ENCODE assay signal across 12 mouse cellular contexts in genomic region chr4:130267069-130267468, GRCm38 (mm10). TPM values are rescaled to one million over a fixed set of nuclear protein-coding genes. Genes with fewer than 3 reads are reported as not detected.
DNase-seq lines count a peak whose midpoint lies in the region; ATAC-seq and TF ChIP-seq lines count a peak whose summit lies in the region.
"Had no signal": no experiment of that assay in that cellular context is flagged by ENCODE, and none has a peak within 500 bp of the region (broad histone marks: within the 10 kb centered on the region; RNA-seq: fewer than 3 reads in every experiment).

No protein-coding gene starts in this region.

- intact Hi-C loops in heart, adult 2 months (cut with DNase I) = no loop called here
- intact Hi-C loops in left cerebral cortex, adult 2 months (cut with DNase I) = no loop called here

- H3K36me3 ChIP-seq in midbrain, embryonic 13.5 days = peaks cover 30% of the 10 kb centered on the region
- no peaks in the 10 kb centered on the region for H3K36me3 ChIP-seq in midbrain, embryonic 16.5 days (ENCODE audit: control insufficient read depth, insufficient read depth, low read length)
- no peaks in the 10 kb centered on the region for H3K36me3 ChIP-seq in liver, embryonic 11.5 days (ENCODE audit: control insufficient read depth, insufficient read depth, low read length)
- no peaks in the 10 kb centered on the region for H3K36me3 ChIP-seq in stomach, embryonic 14.5 days (ENCODE audit: control insufficient read depth, insufficient read depth, low read length)
- H3K36me3 ChIP-seq in heart, adult 2 months (ENCODE audit: control insufficient read depth, insufficient read depth, low read length) = no peaks in the 10 kb centered on the region

- H3K27me3 ChIP-seq in midbrain, embryonic 13.5 days = no peaks in the 10 kb centered on the region
- H3K27me3 ChIP-seq in midbrain, embryonic 16.5 days (ENCODE audit: control insufficient read depth, insufficient read depth, low read depth, low read length) = no peaks in the 10 kb centered on the region
- peaks cover 28% of the 10 kb centered on the region for H3K27me3 ChIP-seq in liver, embryonic 11.5 days (replicated peaks; ENCODE audit: control insufficient read depth, insufficient read depth, low read length)
- H3K27me3 ChIP-seq in stomach, embryonic 14.5 days (ENCODE audit: control insufficient read depth, insufficient read depth, low read length) = no peaks in the 10 kb centered on the region
- no peaks in the 10 kb centered on the region; the same call in 1 of the 2 replicates for H3K27me3 ChIP-seq in heart, adult 2 months (ENCODE audit: control insufficient read depth, insufficient read depth, low read length)
- H3K27me3 ChIP-seq: midbrain, embryonic 15.5 days had no signal

- TF ChIP-seq POLR2A in heart, adult 2 months (IDR thresholded peaks at IDR 0.05; ENCODE audit: insufficient read depth, low read depth, low read length) = no peak

- H3K9ac ChIP-seq in midbrain, embryonic 13.5 days (replicated peaks) = 0 out of 2 replicates have a peak overlapping the region, but pooled peaks have one; percentile 7
- no peak overlapping the region for H3K9ac ChIP-seq in midbrain, embryonic 16.5 days (ENCODE audit: low read depth, low read length)
- H3K9ac ChIP-seq in liver, embryonic 11.5 days (ENCODE audit: low read depth, low read length) = no peak overlapping the region
- H3K9ac ChIP-seq in stomach, embryonic 14.5 days (replicated peaks; ENCODE audit: low read depth, low read length) = no peak overlapping the region
- H3K9ac ChIP-seq in heart, adult 2 months (ENCODE audit: low read depth, low read length) = no peak overlapping the region
- H3K9ac ChIP-seq: midbrain, embryonic 15.5 days had no signal

- 77% methylated on average over 7 of the region's 7 CpGs for WGBS in midbrain, embryonic 13.5 days
- WGBS in midbrain, embryonic 16.5 days = 78% methylated on average over 7 of the region's 7 CpGs
- WGBS in liver, embryonic 11.5 days = 77% methylated on average over 7 of the region's 7 CpGs
- WGBS in stomach, embryonic 14.5 days = 66% methylated on average over 7 of the region's 7 CpGs
- WGBS in heart, adult 2 months = 82% methylated on average over 7 of the region's 7 CpGs

- H3K9me3 ChIP-seq in midbrain, embryonic 13.5 days = no peaks in the 10 kb centered on the region
- no peaks in the 10 kb centered on the region for H3K9me3 ChIP-seq in midbrain, embryonic 16.5 days (replicated peaks; ENCODE audit: control insufficient read depth, low read length, poor library complexity, severe bottlenecking)
- no peaks in the 10 kb centered on the region for H3K9me3 ChIP-seq in liver, embryonic 11.5 days (ENCODE audit: control insufficient read depth, low read length)
- H3K9me3 ChIP-seq in stomach, embryonic 14.5 days (ENCODE audit: control insufficient read depth, low read depth, low read length) = no peaks in the 10 kb centered on the region
- H3K9me3 ChIP-seq: midbrain, embryonic 15.5 days had no signal

- H3K27ac ChIP-seq in midbrain, embryonic 13.5 days = no peak overlapping the region; the same call in 1 of the 2 replicates
- H3K27ac ChIP-seq in midbrain, embryonic 16.5 days (ENCODE audit: low read length) = no peak overlapping the region
- H3K27ac ChIP-seq in liver, embryonic 11.5 days (ENCODE audit: low read depth, low read length) = no peak overlapping the region
- H3K27ac ChIP-seq in stomach, embryonic 14.5 days (ENCODE audit: low read length) = peak overlapping the region; percentile 62; the same call in 1 of the 2 replicates
- no peak overlapping the region for H3K27ac ChIP-seq in heart, adult 2 months
- no peak overlapping the region for H3K27ac ChIP-seq in left cerebral cortex, adult 2 months
- H3K27ac ChIP-seq: midbrain, embryonic 15.5 days had no signal

- DNase-seq in kidney, adult 18-20 months = peak; percentile 65
- peak; percentile 48 for DNase-seq in liver, embryonic 11.5 days (ENCODE audit: low spot score)
- DNase-seq in heart, adult 2 months = no peak
- no peak for DNase-seq in left cerebral cortex, adult 2 months (ENCODE audit: extremely low spot score in 1 of 2, low spot score in 2 of 2)
- DNase-seq: thymus, postnatal 4 days had no signal

- H3K4me2 ChIP-seq in midbrain, embryonic 13.5 days (replicated peaks) = no peak overlapping the region
- H3K4me2 ChIP-seq in midbrain, embryonic 16.5 days (ENCODE audit: low read length) = no peak overlapping the region
- no peak overlapping the region; the same call in 1 of the 2 replicates for H3K4me2 ChIP-seq in liver, embryonic 11.5 days
- H3K4me2 ChIP-seq in stomach, embryonic 14.5 days (replicated peaks; ENCODE audit: low read depth, low read length) = peak overlapping the region; percentile 25
- H3K4me2 ChIP-seq: midbrain, embryonic 15.5 days had no signal

- no peak for TF ChIP-seq CTCF in heart, adult 2 months (IDR thresholded peaks at IDR 0.05)
- TF ChIP-seq CTCF in left cerebral cortex, adult 2 months (IDR thresholded peaks at IDR 0.05) = no peak

- peaks cover 26% of the 10 kb centered on the region for H3K4me1 ChIP-seq in midbrain, embryonic 13.5 days (replicated peaks)
- peaks cover 9% of the 10 kb centered on the region for H3K4me1 ChIP-seq in midbrain, embryonic 16.5 days (ENCODE audit: control insufficient read depth, insufficient read depth, low read length)
- peaks cover 8% of the 10 kb centered on the region for H3K4me1 ChIP-seq in liver, embryonic 11.5 days (replicated peaks; ENCODE audit: control insufficient read depth, insufficient read depth, low read length)
- peaks cover 10% of the 10 kb centered on the region for H3K4me1 ChIP-seq in stomach, embryonic 14.5 days (ENCODE audit: control insufficient read depth, insufficient read depth, low read length)
- H3K4me1 ChIP-seq in heart, adult 2 months (ENCODE audit: control insufficient read depth, insufficient read depth, low read length) = no peaks in the 10 kb centered on the region

- no peak for TF ChIP-seq EP300 in heart, adult 2 months (IDR thresholded peaks at IDR 0.05; ENCODE audit: insufficient read depth, low read depth, low read length)

- no peak overlapping the region for H3K4me3 ChIP-seq in midbrain, embryonic 13.5 days (replicated peaks)
- no peak overlapping the region for H3K4me3 ChIP-seq in midbrain, embryonic 16.5 days (ENCODE audit: low read depth, low read length)
- no peak overlapping the region for H3K4me3 ChIP-seq in liver, embryonic 11.5 days (ENCODE audit: low read depth, low read length)
- no peak overlapping the region for H3K4me3 ChIP-seq in stomach, embryonic 14.5 days (ENCODE audit: low read depth, low read length)
- H3K4me3 ChIP-seq in heart, adult 2 months = no peak overlapping the region
- no peak overlapping the region for H3K4me3 ChIP-seq in left cerebral cortex, adult 2 months
- H3K4me3 ChIP-seq: midbrain, embryonic 15.5 days had no signal

- no peak for ATAC-seq in midbrain, embryonic 13.5 days
- no peak for ATAC-seq in midbrain, embryonic 16.5 days
- peak; percentile 52 for ATAC-seq in liver, embryonic 11.5 days (replicated peaks; ENCODE audit: low FRiP score)
- ATAC-seq in stomach, embryonic 14.5 days (ENCODE audit: insufficient number of reproducible peaks, insufficient read depth, low FRiP score, low read depth) = peak; percentile 76; the same call in 1 of the 2 replicates
- ATAC-seq in activated CD4-positive, CD25-positive, alpha-beta regulatory T cell, adult 4 months = no peak
- ATAC-seq: midbrain, embryonic 15.5 days had no signal

- H3K79me2 ChIP-seq in heart, adult 2 months (replicated peaks; ENCODE audit: control insufficient read depth, insufficient read depth, low read length) = no peaks in the 10 kb centered on the region

RNA-seq across cellular contexts. Expression of gene Serinc2, which starts 11.9 kb away (rescaled TPM):
- 67.2 and 70.8 TPM in 2 replicates for polyA plus RNA-seq in midbrain, embryonic 13.5 days (2015; fragmentation: Nextera tagmentation; extraction: Ambion mirVana)
- 29.6 and 39.9 TPM in 2 replicates for polyA plus RNA-seq in midbrain, embryonic 16.5 days (2015; fragmentation: Nextera tagmentation; extraction: Ambion mirVana)
- 6.1 and 6.8 TPM in 2 replicates for polyA plus RNA-seq in liver, embryonic 11.5 days (2014; fragmentation: Nextera tagmentation; extraction: Ambion mirVana)
- polyA plus RNA-seq in stomach, embryonic 14.5 days (2014; fragmentation: Nextera tagmentation; extraction: Ambion mirVana) = 39.9 and 40.7 TPM in 2 replicates
- total RNA-seq in heart, adult 2 months (2021) = 1 to 10 TPM; 1.8 to 2.8 TPM
- polyA plus RNA-seq in heart, adult 2 months (2012; rRNA removed) = 1.4 and 1.8 TPM in 2 replicates
- total RNA-seq in left cerebral cortex, adult 2 months (2021) = 10 to 100 TPM in 1 of 2 experiments, 1 to 10 TPM in 1; 6.5 to 11.9 TPM
- under 1 TPM; 0.61 to 0.92 TPM for polyA plus RNA-seq in activated CD4-positive, CD25-positive, alpha-beta regulatory T cell, adult 4 months (2017; shearing (Covaris generic))

RNA-seq across cellular contexts. Expression of gene Fabp3, which starts 41.3 kb away (rescaled TPM):
- 103 and 116 TPM in 2 replicates for polyA plus RNA-seq in midbrain, embryonic 13.5 days (2015; fragmentation: Nextera tagmentation; extraction: Ambion mirVana)
- polyA plus RNA-seq in midbrain, embryonic 16.5 days (2015; fragmentation: Nextera tagmentation; extraction: Ambion mirVana) = 257 and 308 TPM in 2 replicates
- 5.0 and 6.4 TPM in 2 replicates for polyA plus RNA-seq in liver, embryonic 11.5 days (2014; fragmentation: Nextera tagmentation; extraction: Ambion mirVana)
- polyA plus RNA-seq in stomach, embryonic 14.5 days (2014; fragmentation: Nextera tagmentation; extraction: Ambion mirVana) = 5.1 and 5.6 TPM in 2 replicates
- 1,000 to 10,000 TPM; 5,566 to 6,234 TPM for total RNA-seq in heart, adult 2 months (2021)
- polyA plus RNA-seq in heart, adult 2 months (2012; rRNA removed) = 6,657 and 8,958 TPM in 2 replicates
- total RNA-seq in left cerebral cortex, adult 2 months (2021) = 100 to 1,000 TPM; 124 to 126 TPM
- polyA plus RNA-seq in activated CD4-positive, CD25-positive, alpha-beta regulatory T cell, adult 4 months (2017; shearing (Covaris generic)) = under 1 TPM in 1 of 2 experiments, not detected in 1; 0.42 TPM

RNA-seq across cellular contexts. Expression of gene Gm10570, which starts 41.4 kb away (rescaled TPM):
- 0.58 and 0.59 TPM in 2 replicates for polyA plus RNA-seq in midbrain, embryonic 13.5 days (2015; fragmentation: Nextera tagmentation; extraction: Ambion mirVana)
- 1.1 and 1.5 TPM in 2 replicates for polyA plus RNA-seq in midbrain, embryonic 16.5 days (2015; fragmentation: Nextera tagmentation; extraction: Ambion mirVana)
- polyA plus RNA-seq in liver, embryonic 11.5 days (2014; fragmentation: Nextera tagmentation; extraction: Ambion mirVana) = not detected in 2 replicates
- polyA plus RNA-seq in stomach, embryonic 14.5 days (2014; fragmentation: Nextera tagmentation; extraction: Ambion mirVana) = not detected in 2 replicates
- not detected for total RNA-seq in heart, adult 2 months (2021)
- 0.27 and 0.73 TPM in 2 replicates for polyA plus RNA-seq in heart, adult 2 months (2012; rRNA removed)
- total RNA-seq in left cerebral cortex, adult 2 months (2021) = 1 to 10 TPM; 1.0 to 2.3 TPM
- not detected for polyA plus RNA-seq in activated CD4-positive, CD25-positive, alpha-beta regulatory T cell, adult 4 months (2017; shearing (Covaris generic))
- polyA plus RNA-seq: gonadal fat pad, adult 2 months had no signal

RNA-seq across cellular contexts. Expression of gene Gm853, which starts 44.9 kb away (rescaled TPM):
- 0.24 TPM in 1 of 2 replicates, not detected in the other for polyA plus RNA-seq in midbrain, embryonic 13.5 days (2015; fragmentation: Nextera tagmentation; extraction: Ambion mirVana)
- polyA plus RNA-seq in midbrain, embryonic 16.5 days (2015; fragmentation: Nextera tagmentation; extraction: Ambion mirVana) = 0.24 TPM in 1 of 2 replicates, not detected in the other
- not detected in 2 replicates for polyA plus RNA-seq in liver, embryonic 11.5 days (2014; fragmentation: Nextera tagmentation; extraction: Ambion mirVana)
- polyA plus RNA-seq in stomach, embryonic 14.5 days (2014; fragmentation: Nextera tagmentation; extraction: Ambion mirVana) = not detected in 2 replicates
- total RNA-seq in heart, adult 2 months (2021) = not detected
- not detected in 2 replicates for polyA plus RNA-seq in heart, adult 2 months (2012; rRNA removed)
- total RNA-seq in left cerebral cortex, adult 2 months (2021) = not detected
- polyA plus RNA-seq in activated CD4-positive, CD25-positive, alpha-beta regulatory T cell, adult 4 months (2017; shearing (Covaris generic)) = not detected
- polyA plus RNA-seq: gonadal fat pad, adult 2 months; large intestine, adult 2 months had no signal

Comparison
In these comparisons a context has a peak if more than half of its experiments do, and no peak if none do; other contexts are left out.
1. ATAC-seq: peak in liver, embryonic 11.5 days (single experiment) and stomach, embryonic 14.5 days (single experiment); none in midbrain, embryonic 13.5 days (single experiment), midbrain, embryonic 16.5 days (single experiment) and activated CD4-positive, CD25-positive, alpha-beta regulatory T cell, adult 4 months (single experiment).
2. DNase-seq: peak in kidney, adult 18-20 months (single experiment) and liver, embryonic 11.5 days (single experiment); none in heart, adult 2 months (0 of 2) and left cerebral cortex, adult 2 months (0 of 2).
3. RNA of gene Fabp3, which starts 41.3 kb away (polyA plus RNA-seq): 6,657 to 8,958 TPM in heart, adult 2 months; 257 to 308 TPM in midbrain, embryonic 16.5 days, 103 to 116 TPM in midbrain, embryonic 13.5 days, 5.0 to 6.4 TPM in liver, embryonic 11.5 days, 5.1 to 5.6 TPM in stomach, embryonic 14.5 days and 0.42 TPM in activated CD4-positive, CD25-positive, alpha-beta regulatory T cell, adult 4 months; every median in the first group is over 10 times any median in the second.